Mouse (Mus musculus) embryonic facial prominence, embryonic 11.5 days (tissue): ENCODE data around the gene Tnfrsf13c. TPM values are rescaled to one million over a fixed set of nuclear protein-coding genes. Genes with fewer than 3 reads are reported as not detected.

Experiments
- ATAC-seq: fragments of 200-750 bp; cut with Nextera tagmentation; replicated peaks from 2 replicates; pipeline ENCODE4 v1.8.0; 2017; ENCODE audit warnings: low read depth; ENCODE audit not compliant: insufficient number of reproducible peaks, low FRiP score, low TSS enrichment
- DNase-seq: peaks from one replicate; pipeline ENCODE4 v3.0.0-alpha.2; 2015; ENCODE audit warnings: low spot score
- H3K27ac ChIP-seq: fragments of 300-500 bp; sonication (generic); replicated peaks from 2 replicates; pipeline ENCODE4 v1.5.1; 2014; ENCODE audit warnings: mild to moderate bottlenecking, low read depth, low read length, control low read depth
- H3K27me3 ChIP-seq: fragments of 300-500 bp; sonication (generic); 2 replicates; pipeline ENCODE4 v1.6.1; 2014; ENCODE audit warnings: mild to moderate bottlenecking, low read length, moderate library complexity, mixed read lengths; ENCODE audit not compliant: control insufficient read depth, insufficient read depth
- H3K36me3 ChIP-seq: fragments of 300-500 bp; sonication (generic); replicated peaks from 2 replicates; pipeline ENCODE4 v1.6.1; 2014; ENCODE audit warnings: low read depth, mild to moderate bottlenecking, low read length, moderate library complexity, mixed read lengths; ENCODE audit not compliant: control insufficient read depth, insufficient read depth
- H3K4me1 ChIP-seq: fragments of 300-500 bp; sonication (generic); 2 replicates; pipeline ENCODE4 v1.6.1; 2014; ENCODE audit warnings: low read length, mixed read lengths; ENCODE audit not compliant: control insufficient read depth, insufficient read depth
- H3K4me2 ChIP-seq: fragments of 300-500 bp; sonication (generic); 2 replicates; pipeline ENCODE4 v1.6.1; 2014; ENCODE audit warnings: low read depth, mild to moderate bottlenecking, control low read depth, low read length, moderate library complexity
- H3K4me3 ChIP-seq: fragments of 300-500 bp; sonication (generic); 2 replicates; pipeline ENCODE4 v1.5.1; 2014; ENCODE audit warnings: low read depth, low read length, control low read depth
- H3K9ac ChIP-seq: fragments of 300-500 bp; sonication (generic); replicated peaks from 2 replicates; pipeline ENCODE4 v1.6.1; 2014; ENCODE audit warnings: mild to moderate bottlenecking, control low read depth, low read length
- H3K9me3 ChIP-seq: fragments of 300-500 bp; sonication (generic); replicated peaks from 2 replicates; pipeline ENCODE4 v1.6.1; 2016; ENCODE audit warnings: mild to moderate bottlenecking, low read length, inconsistent platforms, mixed read lengths; ENCODE audit not compliant: control insufficient read depth
- WGBS: fragments of 180-500 bp; shearing (Covaris S2); extraction: QIAGEN DNeasy Blood & Tissue Kit; methylation state at CpG from one replicate; pipeline ENCODE4 v1.1.7; 2014; 5-methylcytosine and 5-hydroxymethylcytosine counted together
- polyA plus RNA-seq: library from polyadenylated mRNA; unstranded; fragments of >200 nt; fragmentation: Nextera tagmentation; extraction: Ambion mirVana; gene quantifications from 2 replicates; pipeline ENCODE4 v1.2.1, GENCODE M21; 2014

The Tnfrsf13c gene
- polyA plus RNA-seq, 1 experiment from 2014 or later = 0.42 TPM

DNA sequence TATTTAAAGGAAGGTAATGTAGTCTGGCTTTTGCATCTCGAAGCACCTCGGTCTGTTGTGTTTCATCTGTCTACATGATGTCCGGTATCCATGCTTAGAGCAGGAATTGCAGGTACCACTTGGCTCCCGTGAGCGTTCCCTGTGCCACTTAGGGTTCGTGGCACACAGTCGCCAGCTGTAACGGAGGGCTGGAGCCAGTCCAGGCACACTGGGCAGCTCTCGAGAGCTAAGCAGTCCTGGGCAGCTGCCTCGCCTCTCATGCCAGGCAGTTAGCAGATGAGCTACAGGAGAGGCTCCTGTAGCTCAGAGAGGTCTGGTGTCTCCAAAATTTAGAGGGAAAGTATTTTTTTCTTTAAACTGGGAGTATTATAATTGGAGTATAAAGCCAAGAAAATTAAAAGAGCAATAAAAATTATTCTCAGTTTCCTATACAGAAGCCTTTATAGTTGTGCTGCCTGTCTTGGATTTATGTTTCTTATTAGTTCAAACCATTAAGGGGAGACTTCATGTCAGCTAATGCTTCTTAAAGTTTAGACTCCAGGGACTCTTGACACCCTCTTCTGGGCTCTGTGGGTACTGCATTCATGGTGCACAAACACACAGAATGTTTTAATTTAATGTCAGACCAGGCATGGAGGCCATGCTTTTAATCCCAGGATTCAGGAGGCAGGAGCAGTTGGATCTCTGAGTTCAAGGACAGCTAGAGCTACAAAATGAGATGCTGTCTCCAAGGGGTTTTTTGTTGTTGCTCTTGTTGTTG is 35.5 kb downstream of the Tnfrsf13c start:
- H3K9ac ChIP-seq = no peak overlapping the region
- H3K4me1 ChIP-seq = no peaks in the 10 kb centered on the region
- H3K27me3 ChIP-seq = no peaks in the 10 kb centered on the region
- no peak overlapping the region for H3K4me3 ChIP-seq
- whole genome bisulfite sequencing = 93% methylated on average over 10 of the region's 10 CpGs
- peaks cover 26% of the 10 kb centered on the region for H3K36me3 ChIP-seq
- no peak overlapping the region for H3K27ac ChIP-seq
- H3K9me3 ChIP-seq = no peaks in the 10 kb centered on the region
- DNase-seq = peak; percentile 69
- ATAC-seq = no peak
- no peak overlapping the region for H3K4me2 ChIP-seq

GRCm38 (mm10) chr15:82187924-82188323 is 36.2 kb downstream of the Tnfrsf13c start:
- 100% methylated on average over 1 of the region's 1 CpGs for WGBS
- Histone ChIP-seq H3K4me2 (no peak overlapping the region), H3K9ac (no peak overlapping the region), H3K4me3 (no peak overlapping the region), H3K36me3 (peaks cover 28% of the 10 kb centered on the region), H3K9me3 (no peaks in the 10 kb centered on the region), H3K27ac (no peak overlapping the region), H3K27me3 (no peaks in the 10 kb centered on the region), H3K4me1 (no peaks in the 10 kb centered on the region)
- DNase-seq (no peak), ATAC-seq (no peak)

- Histone ChIP-seq H3K4me3 (no peak overlapping the region), H3K4me1 (no peaks in the 10 kb centered on the region), H3K27me3 (no peaks in the 10 kb centered on the region), H3K9ac (no peak overlapping the region), H3K9me3 (no peaks in the 10 kb centered on the region), H3K36me3 (peaks cover 28% of the 10 kb centered on the region), H3K4me2 (no peak overlapping the region), H3K27ac (no peak overlapping the region)
- ATAC-seq = no peak
- 82% methylated on average over 4 of the region's 4 CpGs for WGBS
- no peak for DNase-seq
These were observed 36.8 kb downstream of the Tnfrsf13c start for GRCm38 (mm10) chr15:82187401-82187800.

- no peak for DNase-seq
- H3K27ac ChIP-seq = no peak overlapping the region
- WGBS = 90% methylated on average over 5 of the region's 5 CpGs
- no peak overlapping the region for H3K4me3 ChIP-seq
- no peaks in the 10 kb centered on the region for H3K27me3 ChIP-seq
- no peaks in the 10 kb centered on the region for H3K9me3 ChIP-seq
- H3K9ac ChIP-seq = no peak overlapping the region
- no peak for ATAC-seq
- no peak overlapping the region for H3K4me2 ChIP-seq
- peaks cover 33% of the 10 kb centered on the region for H3K36me3 ChIP-seq
- H3K4me1 ChIP-seq = no peaks in the 10 kb centered on the region
These were observed 37.2 kb downstream of the Tnfrsf13c start for GRCm38 (mm10) chr15:82186931-82187330.

- no peaks in the 10 kb centered on the region for H3K4me1 ChIP-seq
- H3K4me2 ChIP-seq = no peak overlapping the region
- WGBS = 85% methylated on average over 14 of the region's 14 CpGs
- no peak for DNase-seq
- no peak overlapping the region for H3K4me3 ChIP-seq
- H3K27me3 ChIP-seq = no peaks in the 10 kb centered on the region
- ATAC-seq = no peak
- no peak overlapping the region for H3K27ac ChIP-seq
- no peak overlapping the region for H3K9ac ChIP-seq
- H3K36me3 ChIP-seq = peaks cover 37% of the 10 kb centered on the region
- no peaks in the 10 kb centered on the region for H3K9me3 ChIP-seq
These were observed 38.0 kb downstream of the Tnfrsf13c start for GRCm38 (mm10) chr15:82186131-82186530.

DNA sequence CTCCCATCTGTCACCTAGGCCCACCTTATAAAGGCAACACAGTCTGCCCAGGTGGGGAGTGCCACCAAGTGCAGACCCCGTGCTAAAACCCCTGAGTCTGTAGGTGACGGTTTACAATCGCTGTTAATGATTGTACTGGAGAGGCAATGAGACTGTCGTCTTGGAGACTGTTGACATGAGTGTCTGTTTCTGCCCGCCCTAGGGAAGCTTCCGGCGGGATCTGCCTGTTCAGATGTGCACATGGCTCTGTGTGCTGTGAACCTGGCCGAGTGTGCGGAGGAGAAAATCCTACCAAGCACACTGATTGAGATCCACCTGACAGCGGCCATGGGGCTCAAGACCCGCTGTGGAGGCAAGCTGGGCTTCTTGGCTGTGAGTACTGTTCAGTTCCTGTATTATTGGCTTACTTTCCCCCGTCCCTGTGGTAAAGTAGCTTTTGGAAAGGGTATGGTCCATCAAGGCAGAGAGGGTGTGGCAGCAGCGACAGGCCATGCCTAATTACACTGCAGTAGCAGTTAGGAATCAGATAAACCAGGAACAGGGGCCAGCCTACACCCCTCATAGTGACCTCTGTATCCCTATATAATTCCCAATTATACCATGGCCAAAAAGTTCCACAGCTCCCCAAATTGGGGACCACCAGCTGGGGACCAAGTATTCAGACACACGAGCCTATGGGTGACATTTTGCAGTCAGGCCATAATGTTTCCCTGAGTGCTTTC is 38.9 kb downstream of the Tnfrsf13c start:
- DNase-seq (no peak), ATAC-seq (no peak)
- Histone ChIP-seq H3K9me3 (no peaks in the 10 kb centered on the region), H3K4me2 (no peak overlapping the region), H3K27me3 (no peaks in the 10 kb centered on the region), H3K4me3 (no peak overlapping the region), H3K36me3 (peaks cover 43% of the 10 kb centered on the region), H3K9ac (no peak overlapping the region), H3K4me1 (no peaks in the 10 kb centered on the region), H3K27ac (no peak overlapping the region)
- WGBS = 92% methylated on average over 14 of the region's 14 CpGs

DNA sequence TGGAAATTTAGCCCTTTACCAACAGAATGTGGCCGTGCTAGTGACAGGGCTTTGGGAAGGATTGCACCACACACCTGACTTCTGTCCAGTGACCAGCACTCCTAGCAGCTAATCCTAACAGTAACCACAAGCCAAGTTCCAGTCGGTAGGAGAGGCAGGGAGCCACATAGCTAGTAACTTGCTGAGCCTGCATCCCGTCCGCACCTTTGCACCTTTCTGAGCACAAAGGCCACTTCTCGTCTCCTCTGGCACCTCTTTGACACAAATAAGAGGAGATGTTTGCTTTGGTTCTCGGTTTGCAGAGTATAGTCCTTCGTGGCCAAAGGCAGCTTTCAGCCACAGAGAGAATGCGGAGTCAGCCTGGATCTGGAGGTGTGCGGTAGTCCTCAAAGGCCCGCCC is 39.5 kb downstream of the Tnfrsf13c start:
- 89% methylated on average over 10 of the region's 10 CpGs for WGBS
- no peak overlapping the region for H3K27ac ChIP-seq

DNA sequence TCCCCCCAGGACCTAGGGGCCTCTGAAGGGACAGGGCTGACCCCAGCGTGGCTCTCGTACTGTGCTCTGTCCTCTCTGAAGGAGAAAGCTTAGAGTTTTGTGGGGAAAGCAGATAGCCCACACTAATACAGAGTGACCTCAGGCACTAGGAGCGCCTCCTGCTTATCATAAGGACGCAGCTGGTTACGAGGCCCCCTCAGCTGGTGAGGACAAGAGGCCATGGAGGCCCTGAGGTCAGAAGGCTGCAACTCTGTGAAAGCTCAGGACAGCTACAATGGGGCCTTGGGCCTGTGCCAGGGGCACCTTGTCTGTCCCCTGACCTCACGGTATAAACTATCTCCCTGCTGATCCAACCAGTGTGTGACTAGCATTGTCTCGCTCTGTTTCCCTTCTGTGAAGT is 40.0 kb downstream of the Tnfrsf13c start:
- WGBS = 78% methylated on average over 7 of the region's 7 CpGs
- H3K4me2 ChIP-seq = no peak overlapping the region; the same call in 1 of the 2 replicates
- no peak for DNase-seq
- no peaks in the 10 kb centered on the region for H3K9me3 ChIP-seq
- no peak overlapping the region for H3K4me3 ChIP-seq
- H3K27ac ChIP-seq = no peak overlapping the region
- H3K36me3 ChIP-seq = peaks cover 53% of the 10 kb centered on the region
- no peak overlapping the region for H3K9ac ChIP-seq
- H3K4me1 ChIP-seq = no peaks in the 10 kb centered on the region
- ATAC-seq = 0 out of 2 replicates have a peak, but pooled peaks have one; percentile 37
- no peaks in the 10 kb centered on the region for H3K27me3 ChIP-seq

More for the DNA sequence above, 39.5 kb downstream of the Tnfrsf13c start:
- Histone ChIP-seq H3K4me1 (no peaks in the 10 kb centered on the region), H3K27me3 (no peaks in the 10 kb centered on the region), H3K4me2 (no peak overlapping the region), H3K9me3 (no peaks in the 10 kb centered on the region), H3K4me3 (no peak overlapping the region), H3K36me3 (peaks cover 49% of the 10 kb centered on the region), H3K9ac (no peak overlapping the region)
- DNase-seq = no peak
- no peak for ATAC-seq
